Mouse (Mus musculus): ENCODE data around the gene Tmem89. TPM values are rescaled to one million over a fixed set of nuclear protein-coding genes. Genes with fewer than 3 reads are reported as not detected.

Gene Tmem89
- polyA plus RNA-seq (2016; fragmentation: Nextera tagmentation; extraction: Ambion mirVana), result not detected in 2 replicates

DNA sequence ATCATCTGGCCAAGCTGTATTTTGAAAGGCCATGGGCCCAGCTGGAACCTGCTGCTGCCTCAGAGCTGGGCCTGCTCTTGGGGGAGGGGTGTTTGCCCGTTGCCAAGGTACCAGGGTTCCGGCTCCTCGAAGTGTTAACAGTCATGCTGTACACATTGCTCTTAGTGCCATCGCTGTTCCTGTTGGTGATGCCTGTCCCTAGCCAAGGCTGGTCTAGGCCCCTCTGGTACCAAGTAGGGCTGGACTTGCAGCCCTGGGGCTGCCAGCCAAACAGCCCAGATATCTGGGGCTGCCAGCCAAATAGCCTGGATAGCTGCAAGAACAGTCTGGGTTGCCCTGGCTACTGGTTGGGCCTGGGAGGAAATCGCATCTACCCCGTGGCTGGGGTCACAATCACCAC is at the start of gene Tmem89:
Tmem89 (plus strand) TSS at position 129 of the 400 bp plus-strand sequence.
- Histone ChIP-seq H3K9me3 (no peaks in the 10 kb centered on the region), H3K4me1 (replicated peaks) (no peaks in the 10 kb centered on the region; the same call in 1 of the 2 replicates), H3K4me3 (replicated peaks) (no peak within 1 kb of the TSS), H3K4me2 (no peak within 1 kb of the TSS), H3K27me3 (no peaks in the 10 kb centered on the region), H3K36me3 (no peaks in the 10 kb centered on the region), H3K27ac (no peak within 1 kb of the TSS), H3K9ac (replicated peaks) (no peak within 1 kb of the TSS)
- WGBS, result 83% methylated on average over 6 of the region's 6 CpGs
- ATAC-seq (ENCODE audit: insufficient number of reproducible peaks, insufficient read depth, low FRiP score, low TSS enrichment, low read depth), result no peak

DNA sequence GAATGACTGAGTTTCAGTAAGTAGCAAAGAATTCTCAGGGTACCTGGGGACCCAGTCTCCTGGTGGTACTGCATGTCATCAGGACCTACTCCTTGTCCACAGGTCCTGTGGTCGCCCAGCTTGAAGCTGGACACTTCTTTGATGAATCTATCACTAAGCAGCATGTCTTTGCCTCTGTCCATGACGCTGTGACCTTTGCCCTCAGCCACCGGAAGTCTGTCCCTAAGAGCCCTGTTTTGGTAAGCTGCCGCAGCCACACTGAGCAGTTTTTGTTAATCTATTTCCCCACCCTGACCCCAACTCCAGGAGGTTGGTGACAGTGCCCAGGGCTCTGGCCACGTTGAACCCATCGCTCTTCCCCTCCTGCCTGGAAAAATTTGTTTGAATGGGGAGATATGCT is 2.1 kb upstream of the Tmem89 start:
- H3K4me3 ChIP-seq (replicated peaks), result no peak overlapping the region
- no peaks in the 10 kb centered on the region for H3K36me3 ChIP-seq
- no peak overlapping the region for H3K9ac ChIP-seq (replicated peaks)
- no peaks in the 10 kb centered on the region for H3K9me3 ChIP-seq
- no peak overlapping the region for H3K27ac ChIP-seq
- H3K27me3 ChIP-seq, result no peaks in the 10 kb centered on the region
- ATAC-seq (ENCODE audit: insufficient number of reproducible peaks, insufficient read depth, low FRiP score, low TSS enrichment, low read depth), result no peak
- H3K4me2 ChIP-seq, result no peak overlapping the region
- no peaks in the 10 kb centered on the region; the same call in 1 of the 2 replicates for H3K4me1 ChIP-seq (replicated peaks)
- 75% methylated on average over 6 of the region's 6 CpGs for WGBS

DNA sequence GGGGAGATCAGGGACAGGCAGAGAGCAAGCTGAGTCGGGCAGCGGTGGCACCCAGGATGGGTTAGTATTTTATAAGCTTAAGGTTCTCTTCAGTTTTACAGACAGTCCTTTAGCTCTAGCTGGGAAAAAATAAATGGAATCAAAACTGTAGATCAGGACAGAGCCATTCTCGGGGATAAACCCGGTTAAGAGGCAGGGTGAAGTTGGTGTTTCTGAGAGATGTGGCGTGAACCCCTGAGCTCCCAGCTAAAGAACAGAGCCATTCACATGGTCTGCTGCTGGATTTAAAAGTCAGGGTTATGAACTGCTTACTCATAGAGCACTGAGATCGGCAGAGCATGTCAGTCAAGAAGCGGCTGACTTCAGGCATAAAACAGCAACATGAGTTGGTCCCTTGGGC is 1.3 kb upstream of the Tmem89 start:
- Histone ChIP-seq H3K27me3 (no peaks in the 10 kb centered on the region), H3K36me3 (no peaks in the 10 kb centered on the region), H3K9me3 (no peaks in the 10 kb centered on the region), H3K27ac (no peak overlapping the region), H3K4me3 (replicated peaks) (no peak overlapping the region), H3K9ac (replicated peaks) (no peak overlapping the region), H3K4me2 (no peak overlapping the region), H3K4me1 (replicated peaks) (no peaks in the 10 kb centered on the region; the same call in 1 of the 2 replicates)
- WGBS, result 88% methylated on average over 7 of the region's 7 CpGs
- no peak for ATAC-seq (ENCODE audit: insufficient number of reproducible peaks, insufficient read depth, low FRiP score, low TSS enrichment, low read depth)

DNA sequence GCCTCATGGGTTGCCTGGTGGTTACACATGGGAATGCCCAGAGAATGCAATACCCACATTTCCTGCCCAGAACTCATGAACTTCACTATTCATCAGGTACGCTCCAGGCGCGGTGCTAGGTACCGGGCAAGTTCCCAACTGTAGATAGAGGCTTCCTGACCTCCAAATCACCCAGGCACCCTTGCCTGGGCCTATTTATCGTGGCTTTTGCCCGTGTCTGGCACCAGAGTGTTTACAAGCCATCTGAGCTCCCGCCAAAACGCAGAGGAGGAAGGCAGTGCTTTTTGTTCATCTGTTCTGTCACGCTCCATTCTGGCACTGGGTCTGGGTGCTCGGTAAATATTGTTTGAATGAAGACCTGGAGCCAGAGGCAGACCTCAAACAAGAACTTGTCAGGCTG is 798 bp upstream of the Tmem89 start:
- no peaks in the 10 kb centered on the region for H3K36me3 ChIP-seq
- H3K4me3 ChIP-seq (replicated peaks), result no peak overlapping the region
- WGBS, result 79% methylated on average over 10 of the region's 10 CpGs
- no peaks in the 10 kb centered on the region for H3K9me3 ChIP-seq
- no peaks in the 10 kb centered on the region for H3K27me3 ChIP-seq
- no peak overlapping the region for H3K27ac ChIP-seq
- H3K4me1 ChIP-seq (replicated peaks), result no peaks in the 10 kb centered on the region; the same call in 1 of the 2 replicates
- H3K9ac ChIP-seq (replicated peaks), result no peak overlapping the region
- no peak overlapping the region for H3K4me2 ChIP-seq
- ATAC-seq (ENCODE audit: insufficient number of reproducible peaks, insufficient read depth, low FRiP score, low TSS enrichment, low read depth), result no peak

DNA sequence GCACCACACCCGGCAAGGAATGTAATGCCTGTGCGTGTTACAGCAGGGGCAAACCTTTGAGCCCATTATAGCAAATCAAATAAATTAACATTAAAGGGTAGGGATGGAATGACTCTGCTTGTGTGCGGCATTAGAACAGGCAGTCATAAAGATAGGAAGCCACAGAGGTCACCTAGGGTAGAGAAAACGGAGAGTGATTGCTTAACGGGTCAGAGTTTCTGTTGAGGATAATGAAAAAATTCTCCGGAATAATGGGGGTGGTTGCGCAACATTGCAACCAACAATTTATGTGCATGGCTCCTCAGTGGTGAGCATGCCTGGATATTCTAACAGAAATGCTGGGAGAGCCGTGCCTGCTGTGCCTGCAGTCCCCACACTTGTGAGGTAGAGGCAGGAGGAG is 11.5 kb downstream of the Tmem89 start:
- Histone ChIP-seq H3K27ac (no peak overlapping the region), H3K9me3 (no peaks in the 10 kb centered on the region), H3K4me1 (replicated peaks) (0 out of 2 replicates have a peak, but pooled peaks cover 4% of the 10 kb centered on the region), H3K36me3 (no peaks in the 10 kb centered on the region), H3K4me2 (no peak overlapping the region), H3K27me3 (peaks cover 8% of the 10 kb centered on the region; the same call in 1 of the 2 replicates), H3K9ac (replicated peaks) (no peak overlapping the region), H3K4me3 (replicated peaks) (no peak overlapping the region)
- ATAC-seq (ENCODE audit: insufficient number of reproducible peaks, insufficient read depth, low FRiP score, low TSS enrichment, low read depth), result no peak
- WGBS, result 50% methylated on average over 8 of the region's 8 CpGs

DNA sequence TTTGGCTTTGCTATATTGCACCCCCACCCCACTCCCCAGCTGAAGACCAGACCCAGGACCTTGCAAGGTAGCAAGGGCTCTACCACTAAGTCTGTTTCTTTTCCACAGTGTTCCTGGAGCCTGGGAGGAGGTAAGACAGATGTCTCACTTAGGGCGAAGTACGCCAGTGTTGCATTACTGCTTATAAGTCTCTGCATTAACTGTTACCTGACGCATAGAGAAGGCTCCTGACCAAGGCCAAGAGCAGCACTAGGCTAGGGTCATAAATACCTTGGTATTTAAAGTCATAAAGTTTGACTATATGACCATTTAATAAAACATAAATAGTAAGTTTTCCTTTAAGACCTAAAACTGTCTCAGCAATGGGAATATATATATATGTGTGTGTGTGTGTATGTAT is 14.0 kb downstream of the Tmem89 start:
- no peak overlapping the region for H3K27ac ChIP-seq
- H3K4me3 ChIP-seq (replicated peaks), result no peak overlapping the region
- H3K4me2 ChIP-seq, result no peak overlapping the region
- WGBS, result 75% methylated on average over 3 of the region's 3 CpGs
- no peaks in the 10 kb centered on the region for H3K9me3 ChIP-seq
- H3K36me3 ChIP-seq, result no peaks in the 10 kb centered on the region
- 0 out of 2 replicates have a peak, but pooled peaks cover 4% of the 10 kb centered on the region for H3K4me1 ChIP-seq (replicated peaks)
- no peak overlapping the region for H3K9ac ChIP-seq (replicated peaks)
- no peak for ATAC-seq (ENCODE audit: insufficient number of reproducible peaks, insufficient read depth, low FRiP score, low TSS enrichment, low read depth)
- H3K27me3 ChIP-seq, result peaks cover 6% of the 10 kb centered on the region; the same call in 1 of the 2 replicates

DNA sequence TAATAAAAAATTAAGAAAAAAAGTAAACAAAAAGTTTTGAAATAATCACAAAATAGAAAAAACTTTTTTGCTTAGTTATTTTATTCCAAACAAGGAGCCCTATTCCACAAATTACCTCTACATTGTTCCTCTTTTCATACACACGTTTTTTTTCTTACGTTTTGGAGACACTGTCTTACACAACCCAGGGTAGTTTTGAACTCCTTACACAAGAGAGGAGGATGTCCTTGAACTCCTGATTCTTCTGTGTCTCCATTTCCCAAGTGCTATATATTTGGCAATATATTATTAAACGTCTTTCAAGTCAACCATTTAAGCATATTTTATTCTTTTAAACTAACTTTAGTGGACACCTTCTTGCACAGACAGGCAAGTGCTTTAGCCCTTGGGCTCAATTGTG is 21.6 kb downstream of the Tmem89 start:
- H3K9ac ChIP-seq (replicated peaks), result no peak overlapping the region
- no peak overlapping the region for H3K27ac ChIP-seq
- WGBS, result 14% methylated on average over 3 of the region's 3 CpGs
- peak overlapping the region; percentile 97 for H3K4me3 ChIP-seq (replicated peaks)
- no peak for ATAC-seq (ENCODE audit: insufficient number of reproducible peaks, insufficient read depth, low FRiP score, low TSS enrichment, low read depth)
- H3K27me3 ChIP-seq, result no peaks in the 10 kb centered on the region
- H3K4me1 ChIP-seq (replicated peaks), result peaks cover 4% of the 10 kb centered on the region
- H3K36me3 ChIP-seq, result peaks cover 29% of the 10 kb centered on the region
- H3K9me3 ChIP-seq, result no peaks in the 10 kb centered on the region
- peak overlapping the region; percentile 80; the same call in 1 of the 2 replicates for H3K4me2 ChIP-seq

DNA sequence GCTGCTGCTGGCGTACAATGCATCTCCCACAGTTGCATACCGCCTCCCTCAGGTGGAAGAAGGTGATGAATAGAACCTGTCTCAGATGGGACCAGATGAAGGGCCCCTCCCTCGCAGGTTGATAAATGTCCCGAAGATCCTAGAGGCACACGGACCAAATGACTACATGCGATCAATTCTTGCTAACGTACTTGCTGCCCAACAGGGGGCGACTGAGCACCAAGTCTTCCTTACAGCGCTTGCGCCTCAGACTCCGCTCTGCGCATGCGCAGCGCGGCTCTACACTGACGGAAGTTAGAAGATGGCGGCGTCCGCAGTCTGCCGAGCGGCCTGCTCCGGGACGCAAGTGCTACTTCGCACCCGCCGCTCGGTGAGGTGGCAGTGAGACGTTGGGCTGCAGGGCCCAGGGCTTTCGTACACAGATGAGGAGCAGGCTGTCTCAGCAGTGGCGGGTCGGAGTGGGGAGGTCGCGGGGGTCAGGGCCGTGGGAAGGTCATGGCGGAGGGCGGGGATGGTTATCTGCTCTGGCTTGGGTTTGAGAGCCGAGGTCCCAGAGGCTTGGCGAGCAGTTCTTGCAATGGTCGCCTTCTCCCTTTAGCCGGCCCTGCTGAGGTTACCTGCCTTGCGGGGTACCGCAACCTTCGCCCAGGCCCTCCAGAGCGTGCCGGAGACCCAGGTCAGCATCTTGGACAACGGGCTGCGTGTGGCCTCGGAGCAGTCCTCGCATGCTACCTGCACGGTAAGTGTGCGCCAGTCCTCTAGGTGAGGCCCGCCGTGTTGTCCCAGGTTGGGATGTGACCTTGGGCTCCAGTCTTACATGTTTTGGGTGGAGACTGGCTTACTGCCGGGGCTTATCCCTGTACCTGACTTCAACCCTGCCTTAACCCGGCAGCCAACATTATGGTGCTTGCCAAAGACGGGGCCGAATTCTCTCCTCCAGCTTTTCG is 22.3 kb downstream of the Tmem89 start, which contains the start of gene Uqcrc1:
Uqcrc1 (plus strand) TSS at position 216 of the 947 bp plus-strand sequence.
- Histone ChIP-seq H3K9me3 (no peaks in the 10 kb centered on the region), H3K9ac (replicated peaks) (peak within 1 kb of the TSS; percentile 92), H3K27ac (peak within 1 kb of the TSS; percentile 59; the same call in 1 of the 2 replicates), H3K4me1 (replicated peaks) (peaks cover 4% of the 10 kb centered on the region), H3K4me2 (peak within 1 kb of the TSS; percentile 80), H3K27me3 (no peaks in the 10 kb centered on the region), H3K4me3 (replicated peaks) (peak within 1 kb of the TSS; percentile 97), H3K36me3 (peaks cover 36% of the 10 kb centered on the region)
- WGBS, result 1% methylated on average over 58 of the region's 58 CpGs
- peak; percentile 87 for ATAC-seq (ENCODE audit: insufficient number of reproducible peaks, insufficient read depth, low FRiP score, low TSS enrichment, low read depth)

DNA sequence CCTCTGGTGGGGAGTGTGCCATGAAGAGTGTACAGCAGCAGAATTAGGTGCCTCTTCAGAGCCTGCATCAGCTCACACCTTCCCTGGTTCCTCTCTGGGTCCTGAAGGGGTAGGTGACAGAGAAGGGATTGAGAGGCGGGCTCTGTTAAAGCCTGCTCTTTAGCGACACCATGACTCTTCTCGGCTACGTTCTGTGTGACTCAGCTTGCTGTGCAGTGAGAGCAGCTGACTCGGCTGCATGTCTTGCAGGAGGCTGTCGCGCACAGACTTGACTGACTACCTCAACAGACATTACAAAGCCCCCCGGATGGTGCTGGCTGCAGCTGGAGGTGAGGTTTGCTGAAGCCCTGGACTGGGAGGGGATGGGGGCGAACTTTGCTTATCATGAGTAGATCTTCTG is 30.7 kb downstream of the Tmem89 start:
- WGBS, result 83% methylated on average over 9 of the region's 9 CpGs
- no peak overlapping the region for H3K4me3 ChIP-seq (replicated peaks)
- peaks cover 25% of the 10 kb centered on the region for H3K4me1 ChIP-seq (replicated peaks)
- no peak for ATAC-seq (ENCODE audit: insufficient number of reproducible peaks, insufficient read depth, low FRiP score, low TSS enrichment, low read depth)
- no peaks in the 10 kb centered on the region for H3K27me3 ChIP-seq
- no peak overlapping the region for H3K4me2 ChIP-seq
- no peaks in the 10 kb centered on the region for H3K9me3 ChIP-seq
- no peak overlapping the region for H3K27ac ChIP-seq
- H3K36me3 ChIP-seq, result peaks cover 94% of the 10 kb centered on the region
- H3K9ac ChIP-seq (replicated peaks), result no peak overlapping the region

DNA sequence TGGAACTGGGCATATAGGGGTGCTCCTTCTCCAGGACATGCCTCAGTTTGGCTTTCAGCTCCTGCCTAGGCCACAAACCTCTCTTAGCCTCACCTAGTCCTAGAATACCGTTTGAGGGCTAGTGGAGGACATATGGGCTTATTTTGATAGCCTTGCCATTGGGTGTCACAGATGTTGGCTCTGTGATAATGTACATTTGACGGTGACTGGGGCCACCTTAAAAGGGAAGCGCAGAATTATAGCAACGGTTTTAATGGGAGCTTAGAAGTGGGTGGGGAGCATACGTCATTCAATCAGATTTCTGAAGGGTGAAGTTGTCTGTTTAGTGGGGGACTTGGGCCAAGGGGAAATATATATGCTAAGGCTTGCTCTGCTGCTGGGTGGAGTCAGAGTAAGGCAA is 31.2 kb downstream of the Tmem89 start:
- H3K9me3 ChIP-seq, result no peaks in the 10 kb centered on the region
- H3K4me1 ChIP-seq (replicated peaks), result peaks cover 28% of the 10 kb centered on the region
- no peak for ATAC-seq (ENCODE audit: insufficient number of reproducible peaks, insufficient read depth, low FRiP score, low TSS enrichment, low read depth)
- H3K27me3 ChIP-seq, result no peaks in the 10 kb centered on the region
- peaks cover 94% of the 10 kb centered on the region for H3K36me3 ChIP-seq
- no peak overlapping the region for H3K4me3 ChIP-seq (replicated peaks)
- no peak overlapping the region for H3K4me2 ChIP-seq
- 90% methylated on average over 5 of the region's 5 CpGs for WGBS
- no peak overlapping the region for H3K9ac ChIP-seq (replicated peaks)
- H3K27ac ChIP-seq, result no peak overlapping the region

DNA sequence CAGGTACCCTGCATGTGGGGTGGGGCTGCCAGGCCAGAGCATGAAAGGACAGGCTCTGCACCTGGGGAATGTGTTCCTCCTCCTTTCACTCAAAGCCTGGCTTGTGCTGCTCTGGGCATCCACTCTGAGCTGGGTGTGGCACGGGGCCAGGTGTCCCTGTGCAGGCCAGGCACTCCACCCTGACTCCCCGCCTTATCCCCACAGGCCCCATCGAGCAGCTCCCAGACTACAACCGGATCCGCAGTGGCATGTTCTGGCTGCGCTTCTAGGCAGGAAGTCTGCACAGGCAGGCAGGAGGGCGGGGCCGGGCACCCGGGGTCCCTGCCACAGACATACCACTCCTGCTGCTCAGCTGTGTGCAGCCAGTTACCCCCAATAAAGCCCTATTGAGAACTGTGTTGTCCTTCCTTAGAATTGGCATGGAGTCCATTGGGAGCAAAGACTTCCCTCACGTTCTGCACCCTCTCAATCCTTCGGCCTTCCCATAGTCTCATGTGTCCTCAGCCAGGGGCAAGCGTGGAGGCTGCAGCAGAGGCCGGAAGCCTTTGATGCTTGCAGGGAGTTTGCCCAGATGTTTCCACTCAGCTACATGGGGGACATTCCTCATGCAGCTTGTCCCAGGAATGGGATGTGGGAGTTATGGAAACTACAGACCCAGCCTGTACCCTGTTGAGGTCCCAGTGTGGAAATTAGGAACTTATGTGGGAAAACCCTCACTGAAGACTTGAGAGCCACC is 35.0 kb downstream of the Tmem89 start:
- 0 out of 2 replicates have a peak overlapping the region, but pooled peaks have one; percentile 37 for H3K9ac ChIP-seq (replicated peaks)
- H3K4me1 ChIP-seq (replicated peaks), result peaks cover 42% of the 10 kb centered on the region
- peak; percentile 69; the same call in 1 of the 2 replicates for ATAC-seq (ENCODE audit: insufficient number of reproducible peaks, insufficient read depth, low FRiP score, low TSS enrichment, low read depth)
- peak overlapping the region; percentile 93 for H3K27ac ChIP-seq
- peak overlapping the region; percentile 29 for H3K4me2 ChIP-seq
- 31% methylated on average over 13 of the region's 13 CpGs for WGBS
- H3K36me3 ChIP-seq, result peaks cover 68% of the 10 kb centered on the region
- H3K9me3 ChIP-seq, result no peaks in the 10 kb centered on the region
- H3K4me3 ChIP-seq (replicated peaks), result no peak overlapping the region
- H3K27me3 ChIP-seq, result peaks cover 22% of the 10 kb centered on the region
